Mouse (Mus musculus) liver, embryonic 14.5 days (tissue): ENCODE results near the gene Prkd3.

Source experiments
- CTCF ChIP-seq: IDR thresholded peaks from 2 replicates; pipeline ENCODE4 v1.5.1; 2016; ENCODE audit warnings: antibody characterized with exemption, low read depth, control low read depth
- EP300 ChIP-seq: IDR thresholded peaks from 2 replicates; pipeline ENCODE4 v1.6.1; 2016; ENCODE audit warnings: antibody characterized with exemption, low read depth

DNA sequence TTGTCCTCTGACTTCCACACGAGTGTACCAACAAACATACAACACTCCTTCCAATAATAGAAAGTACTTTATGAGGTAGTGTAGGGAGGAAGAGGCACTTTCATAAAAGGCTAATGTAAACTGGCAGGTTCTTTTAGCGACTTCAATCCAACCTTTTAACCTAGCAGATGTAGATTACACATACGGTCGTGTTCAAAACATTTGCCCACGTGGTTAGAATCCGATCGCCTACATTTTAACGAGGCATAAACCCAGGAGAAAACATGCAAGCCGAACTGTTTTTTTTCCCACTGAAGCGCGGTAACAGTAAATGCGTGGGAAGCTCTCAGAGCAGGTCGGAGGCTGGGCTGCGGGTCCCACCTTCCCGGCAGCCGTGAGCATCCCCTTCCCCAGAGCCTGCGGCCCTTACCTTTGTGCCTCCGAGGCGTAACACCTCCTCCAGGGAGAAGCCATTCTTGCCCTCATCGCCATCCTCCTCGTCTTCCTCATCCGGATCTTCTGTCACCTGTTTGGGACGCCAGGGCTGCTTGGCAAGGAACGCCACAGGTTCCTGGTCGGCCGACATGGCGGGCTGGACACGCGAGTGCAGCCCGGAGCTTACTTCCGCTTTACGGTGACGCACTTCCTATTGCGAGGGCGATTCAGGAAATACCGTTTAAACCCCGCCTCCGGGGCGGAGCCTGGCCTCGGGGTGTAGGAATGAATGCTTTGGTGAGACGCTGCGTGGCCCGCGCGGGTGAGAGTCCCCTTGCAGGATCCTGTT, 84.0 kb downstream of the Prkd3 start, which contains the start of the genes Cebpz and Ndufaf7:
- TF ChIP-seq CTCF (no peak), EP300 (no peak)
